Mouse (Mus musculus): ENCODE measurements around the gene Iqschfp. TPM values are rescaled to one million over a fixed set of nuclear protein-coding genes. Genes with fewer than 3 reads are reported as not detected.
A peak's percentile ranks its signal among the peaks of the same experiment; 100 is the strongest.

Iqschfp gene
- polyA plus RNA-seq, 1 experiment from 2014 or later, result not detected

GRCm38 (mm10) chr3:68576431-68576830 lies 684.4 kb downstream of the Iqschfp start:
- peak; percentile 82 for DNase-seq (ENCODE audit: low spot score)
- peaks cover 70% of the 10 kb centered on the region for H3K4me1 ChIP-seq
- whole genome bisulfite sequencing, result 15% methylated on average over 7 of the region's 7 CpGs

GRCm38 (mm10) chr3:68576948-68577347 lies 684.9 kb downstream of the Iqschfp start:
- Histone ChIP-seq H3K27me3 (ENCODE audit: insufficient read depth, poor library complexity, severe bottlenecking) (no peaks in the 10 kb centered on the region), H3K27ac (peak overlapping the region; percentile 79), H3K9me3 (no peaks in the 10 kb centered on the region), H3K36me3 (no peaks in the 10 kb centered on the region), H3K4me3 (no peak overlapping the region), H3K4me1 (peaks cover 74% of the 10 kb centered on the region)
- DNase-seq (ENCODE audit: low spot score), result no peak
- WGBS, result 54% methylated on average over 5 of the region's 5 CpGs

More at GRCm38 (mm10) chr3:68576431-68576830, 684.4 kb downstream of the Iqschfp start:
- Histone ChIP-seq H3K9me3 (no peaks in the 10 kb centered on the region), H3K27ac (peak overlapping the region; percentile 79), H3K4me3 (peak overlapping the region; percentile 31), H3K27me3 (ENCODE audit: insufficient read depth, poor library complexity, severe bottlenecking) (no peaks in the 10 kb centered on the region), H3K36me3 (no peaks in the 10 kb centered on the region)

- Histone ChIP-seq H3K27me3 (ENCODE audit: insufficient read depth, poor library complexity, severe bottlenecking) (no peaks in the 10 kb centered on the region), H3K4me1 (peaks cover 80% of the 10 kb centered on the region), H3K9me3 (no peaks in the 10 kb centered on the region), H3K36me3 (no peaks in the 10 kb centered on the region), H3K27ac (peak overlapping the region; percentile 91), H3K4me3 (no peak overlapping the region)
- 62% methylated on average over 13 of the region's 13 CpGs for WGBS
- no peak for DNase-seq (ENCODE audit: low spot score)
Observed at GRCm38 (mm10) chr3:68581591-68581990, 689.6 kb downstream of the Iqschfp start.

GRCm38 (mm10) chr3:68582103-68582740 lies 690.2 kb downstream of the Iqschfp start:
- Histone ChIP-seq H3K36me3 (no peaks in the 10 kb centered on the region), H3K27me3 (ENCODE audit: insufficient read depth, poor library complexity, severe bottlenecking) (no peaks in the 10 kb centered on the region), H3K4me1 (peaks cover 82% of the 10 kb centered on the region), H3K4me3 (no peak overlapping the region), H3K9me3 (no peaks in the 10 kb centered on the region), H3K27ac (peak overlapping the region; percentile 91)
- WGBS, result 78% methylated on average over 12 of the region's 12 CpGs
- DNase-seq (ENCODE audit: low spot score), result no peak

- whole genome bisulfite sequencing, result 20% methylated on average over 14 of the region's 14 CpGs
- H3K27me3 ChIP-seq (ENCODE audit: insufficient read depth, poor library complexity, severe bottlenecking), result no peaks in the 10 kb centered on the region
- no peaks in the 10 kb centered on the region for H3K9me3 ChIP-seq
- peaks cover 87% of the 10 kb centered on the region for H3K4me1 ChIP-seq
- no peaks in the 10 kb centered on the region for H3K36me3 ChIP-seq
- H3K4me3 ChIP-seq, result peak overlapping the region; percentile 43
- peak overlapping the region; percentile 91 for H3K27ac ChIP-seq
- DNase-seq (ENCODE audit: low spot score), result no peak
Observed at GRCm38 (mm10) chr3:68583031-68583693, 691.1 kb downstream of the Iqschfp start.

GRCm38 (mm10) chr3:68583771-68584511 lies 691.9 kb downstream of the Iqschfp start:
- no peak for DNase-seq (ENCODE audit: low spot score)
- no peaks in the 10 kb centered on the region for H3K36me3 ChIP-seq

GRCm38 (mm10) chr3:68585213-68585612 lies 693.2 kb downstream of the Iqschfp start:
- H3K4me1 ChIP-seq, result peaks cover 87% of the 10 kb centered on the region
- 69% methylated on average over 4 of the region's 4 CpGs for WGBS
- no peak for DNase-seq (ENCODE audit: low spot score)

More at GRCm38 (mm10) chr3:68583771-68584511, 691.9 kb downstream of the Iqschfp start:
- 40% methylated on average over 14 of the region's 14 CpGs for WGBS
- Histone ChIP-seq H3K27me3 (ENCODE audit: insufficient read depth, poor library complexity, severe bottlenecking) (no peaks in the 10 kb centered on the region), H3K9me3 (no peaks in the 10 kb centered on the region), H3K27ac (peak overlapping the region; percentile 91), H3K4me1 (peaks cover 87% of the 10 kb centered on the region), H3K4me3 (peak overlapping the region; percentile 43)

GRCm38 (mm10) chr3:68586646-68587064 lies 694.6 kb downstream of the Iqschfp start:
- Histone ChIP-seq H3K4me1 (peaks cover 92% of the 10 kb centered on the region), H3K27ac (peak overlapping the region; percentile 78), H3K9me3 (no peaks in the 10 kb centered on the region), H3K4me3 (no peak overlapping the region), H3K36me3 (no peaks in the 10 kb centered on the region), H3K27me3 (ENCODE audit: insufficient read depth, poor library complexity, severe bottlenecking) (no peaks in the 10 kb centered on the region)
- 31% methylated on average over 9 of the region's 9 CpGs for whole genome bisulfite sequencing
- no peak for DNase-seq (ENCODE audit: low spot score)

More at GRCm38 (mm10) chr3:68585213-68585612, 693.2 kb downstream of the Iqschfp start:
- H3K27ac ChIP-seq, result 0 out of 2 replicates have a peak overlapping the region, but pooled peaks have one; percentile 91
- H3K9me3 ChIP-seq, result no peaks in the 10 kb centered on the region
- peak overlapping the region; percentile 18; the same call in 1 of the 2 replicates for H3K4me3 ChIP-seq
- H3K36me3 ChIP-seq, result no peaks in the 10 kb centered on the region
- no peaks in the 10 kb centered on the region for H3K27me3 ChIP-seq (ENCODE audit: insufficient read depth, poor library complexity, severe bottlenecking)

- Histone ChIP-seq H3K27me3 (ENCODE audit: insufficient read depth, poor library complexity, severe bottlenecking) (no peaks in the 10 kb centered on the region), H3K36me3 (no peaks in the 10 kb centered on the region), H3K27ac (peak overlapping the region; percentile 78; the same call in 1 of the 2 replicates), H3K4me1 (peaks cover 92% of the 10 kb centered on the region), H3K4me3 (no peak overlapping the region), H3K9me3 (no peaks in the 10 kb centered on the region)
- 60% methylated on average over 10 of the region's 10 CpGs for WGBS
- no peak for DNase-seq (ENCODE audit: low spot score)
Observed at GRCm38 (mm10) chr3:68587567-68588245, 695.7 kb downstream of the Iqschfp start.

- no peaks in the 10 kb centered on the region for H3K9me3 ChIP-seq
- H3K4me3 ChIP-seq, result no peak overlapping the region
- H3K36me3 ChIP-seq, result no peaks in the 10 kb centered on the region
- 55% methylated on average over 9 of the region's 9 CpGs for WGBS
- H3K27ac ChIP-seq, result peak overlapping the region; percentile 62
- no peaks in the 10 kb centered on the region for H3K27me3 ChIP-seq (ENCODE audit: insufficient read depth, poor library complexity, severe bottlenecking)
- H3K4me1 ChIP-seq, result peaks cover 83% of the 10 kb centered on the region
- DNase-seq (ENCODE audit: low spot score), result no peak
Observed at GRCm38 (mm10) chr3:68589220-68589840, 697.3 kb downstream of the Iqschfp start.

- H3K4me3 ChIP-seq, result no peak overlapping the region
- peaks cover 77% of the 10 kb centered on the region for H3K4me1 ChIP-seq
- H3K36me3 ChIP-seq, result no peaks in the 10 kb centered on the region
- 74% methylated on average over 8 of the region's 8 CpGs for WGBS
- H3K27ac ChIP-seq, result no peak overlapping the region
- no peak for DNase-seq (ENCODE audit: low spot score)
- H3K27me3 ChIP-seq (ENCODE audit: insufficient read depth, poor library complexity, severe bottlenecking), result no peaks in the 10 kb centered on the region
- H3K9me3 ChIP-seq, result no peaks in the 10 kb centered on the region
Observed at GRCm38 (mm10) chr3:68590436-68590835, 698.4 kb downstream of the Iqschfp start.

GRCm38 (mm10) chr3:68592575-68592974 lies 700.5 kb downstream of the Iqschfp start:
- Histone ChIP-seq H3K36me3 (peaks cover 6% of the 10 kb centered on the region; the same call in 1 of the 2 replicates), H3K4me1 (peaks cover 57% of the 10 kb centered on the region), H3K27ac (no peak overlapping the region), H3K4me3 (no peak overlapping the region), H3K9me3 (no peaks in the 10 kb centered on the region), H3K27me3 (ENCODE audit: insufficient read depth, poor library complexity, severe bottlenecking) (no peaks in the 10 kb centered on the region)
- no peak for DNase-seq (ENCODE audit: low spot score)
- WGBS, result 85% methylated on average over 10 of the region's 10 CpGs

Measured in heart, embryonic 10.5 days (tissue).